Mouse (Mus musculus) embryo, embryonic 10.5 days (tissue): ENCODE measurements around the gene Bcl9.

Source experiments
- DNase-seq: peaks from one replicate; pipeline ENCODE4 v3.0.0-alpha.2; 2015; ENCODE audit warnings: low spot score

Bcl9 gene

DNA sequence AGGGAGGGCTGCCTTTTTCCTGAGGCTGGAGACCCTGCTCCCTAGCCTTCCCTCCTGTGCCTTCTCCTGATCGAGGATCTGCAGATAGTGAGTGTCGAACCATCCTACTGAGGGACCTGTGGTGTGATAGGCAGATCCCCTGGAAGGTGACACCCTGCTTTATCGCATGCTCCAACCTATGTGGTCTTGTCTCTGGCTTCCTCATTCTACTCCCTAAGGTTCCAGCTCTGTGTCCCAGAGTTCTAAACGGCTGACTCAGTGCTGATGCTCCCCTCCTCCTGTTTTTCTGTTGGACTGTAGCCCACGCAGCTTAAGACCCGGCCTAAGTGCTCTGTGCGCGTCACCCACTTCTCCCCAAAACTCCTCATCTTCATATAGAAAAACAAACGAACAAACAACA is 65.9 kb downstream of the Bcl9 start:
- no peak for DNase-seq

DNA sequence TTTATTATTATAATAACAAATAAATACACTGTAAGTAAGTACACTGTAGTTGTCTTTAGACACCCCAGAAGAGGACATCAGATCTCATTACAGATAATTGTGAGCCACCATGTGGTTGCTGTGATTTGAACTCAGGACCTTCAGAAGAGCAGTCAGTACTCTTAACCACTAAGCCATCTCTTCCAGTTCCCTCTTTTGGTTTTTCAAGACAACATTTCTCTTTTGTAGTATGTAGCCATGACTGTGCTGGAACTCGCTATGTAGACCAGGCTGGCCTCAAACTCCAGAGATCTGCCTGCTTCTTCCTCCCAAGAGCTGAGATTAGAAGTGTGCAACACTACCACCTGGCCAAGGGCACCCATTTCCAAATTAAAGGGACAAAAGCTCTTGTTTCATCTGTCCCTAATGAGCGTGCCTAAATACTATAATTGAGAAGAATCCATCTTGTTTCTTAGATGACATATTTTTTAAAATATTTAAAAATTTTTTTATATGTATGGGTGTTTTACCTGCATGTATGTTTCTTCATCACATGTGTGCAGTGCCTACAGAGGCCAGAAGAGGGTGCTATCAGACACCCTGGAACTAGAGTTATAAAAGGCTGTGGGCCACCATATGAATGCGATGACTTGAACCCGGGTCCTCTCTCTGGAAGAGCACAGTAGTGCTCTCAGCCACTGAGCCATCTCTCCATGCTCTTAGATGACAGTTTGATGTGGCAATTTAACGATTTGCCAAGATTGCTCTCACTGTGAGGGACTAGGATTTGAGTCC is 66.9 kb downstream of the Bcl9 start:
- DNase-seq, result no peak

DNA sequence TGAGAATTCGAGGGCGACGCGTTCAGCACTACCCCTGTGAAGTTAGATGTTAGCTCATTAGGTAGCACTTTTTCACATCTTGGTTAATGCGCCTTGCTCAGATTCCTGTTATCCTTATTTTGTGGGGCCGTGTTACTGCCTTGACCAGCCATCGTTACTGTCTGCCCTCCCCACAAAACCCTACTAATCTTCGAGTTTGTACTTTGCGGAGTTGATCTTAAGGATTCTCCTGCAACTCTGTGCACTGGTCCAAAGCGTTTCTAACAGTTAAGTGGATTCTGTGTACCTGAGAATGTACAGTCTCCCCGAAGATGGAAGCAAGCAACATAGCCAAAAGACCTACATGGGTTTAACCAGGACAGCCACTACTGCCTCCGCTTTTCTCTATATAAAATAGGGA is 69.3 kb downstream of the Bcl9 start:
- DNase-seq, result no peak

DNA sequence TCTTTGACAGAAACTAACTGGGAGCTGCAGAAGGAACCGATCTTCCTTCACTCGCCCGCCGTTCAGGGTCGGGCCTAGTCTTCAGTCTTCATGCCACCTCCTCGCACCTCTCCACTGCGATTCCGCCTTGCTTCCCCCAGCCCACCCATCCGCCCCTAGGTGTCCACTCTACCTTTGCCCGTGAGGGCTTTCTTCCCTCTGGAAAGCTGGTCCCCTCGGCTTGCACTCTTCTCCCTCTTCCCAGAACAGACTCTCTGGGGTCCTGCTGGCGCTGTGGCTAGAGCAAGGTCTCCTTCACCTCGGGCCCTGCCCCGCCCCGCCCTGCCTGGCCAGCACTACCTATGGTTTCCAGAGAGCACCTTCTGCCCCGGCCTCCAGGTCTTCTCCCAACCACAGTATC is 69.7 kb downstream of the Bcl9 start:
- DNase-seq, result no peak

DNA sequence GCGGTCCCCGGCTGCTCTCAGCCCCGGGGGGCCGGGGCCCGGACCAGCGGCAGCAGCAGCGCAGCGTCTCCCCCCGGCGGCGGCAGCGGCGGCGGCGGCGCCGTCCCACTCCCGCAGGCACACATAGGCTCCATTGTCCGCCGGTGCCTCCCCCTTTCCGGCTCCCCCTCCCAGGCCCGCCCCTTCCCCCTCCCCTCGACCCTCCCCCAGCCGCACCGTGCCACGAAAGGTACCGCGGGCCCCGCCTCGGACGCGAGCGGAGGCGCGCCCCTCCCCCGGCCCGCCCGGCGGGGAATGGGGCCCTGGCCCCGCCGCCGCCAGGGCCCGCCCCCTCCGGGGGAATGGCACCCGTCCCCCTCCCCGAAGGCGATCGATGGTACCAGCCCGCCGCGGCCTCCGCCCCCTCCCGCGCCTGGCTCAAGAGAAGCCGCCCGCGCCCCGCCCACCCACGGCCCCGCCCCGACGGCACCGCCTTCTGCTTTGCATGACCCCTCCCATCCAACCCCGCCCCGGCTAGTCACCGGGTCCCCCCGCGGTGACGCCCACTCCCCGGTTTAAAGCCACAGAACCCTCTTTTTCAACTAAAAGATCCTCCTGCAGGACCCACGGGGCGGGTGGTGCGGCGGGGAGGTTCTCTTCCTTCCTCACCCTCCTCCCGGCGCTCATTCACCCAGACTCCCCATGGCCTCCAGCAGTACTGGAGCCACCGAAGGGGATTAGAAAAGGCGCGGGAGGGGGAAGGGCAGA is 70.3 kb downstream of the Bcl9 start:
- DNase-seq, result peak; percentile 96

DNA sequence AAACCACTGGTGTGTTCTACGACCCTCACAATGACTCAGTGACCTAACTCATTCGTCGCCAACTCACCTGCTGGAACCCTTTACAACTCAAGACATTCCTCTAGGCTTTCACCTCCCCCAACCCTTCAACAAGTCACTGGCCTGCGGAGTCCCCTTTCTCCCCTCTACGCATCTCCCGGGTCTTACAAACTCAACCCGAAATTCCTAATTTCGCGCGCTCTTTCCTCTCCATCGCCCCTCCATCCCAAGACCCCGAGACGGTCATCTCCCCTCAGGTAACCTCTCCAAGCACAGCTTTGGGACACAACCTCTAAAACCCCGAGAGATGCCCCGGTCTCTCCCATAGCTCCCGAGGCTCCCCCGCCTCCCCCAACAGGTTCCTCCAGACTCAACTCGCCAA is 71.0 kb downstream of the Bcl9 start:
- DNase-seq, result peak; percentile 67

DNA sequence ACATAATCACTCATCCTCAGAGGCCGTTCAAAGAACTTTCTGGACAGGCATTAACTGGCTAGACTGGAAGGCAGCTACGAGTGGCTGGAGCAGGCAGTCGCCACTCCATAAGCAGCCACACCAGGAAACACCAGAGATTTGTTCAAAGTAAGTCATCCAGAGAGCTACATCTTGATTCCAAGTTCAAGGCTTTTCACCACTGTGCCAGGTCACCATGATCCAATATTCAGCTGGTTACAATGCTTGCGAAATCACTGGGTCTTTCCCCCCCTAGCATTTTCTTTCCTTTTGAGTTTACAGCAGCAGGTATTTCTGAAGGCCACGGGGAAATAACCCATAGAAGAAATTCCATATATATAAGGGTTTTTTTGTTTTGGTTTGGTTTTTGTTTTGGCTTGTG is 72.5 kb downstream of the Bcl9 start:
- no peak for DNase-seq

DNA sequence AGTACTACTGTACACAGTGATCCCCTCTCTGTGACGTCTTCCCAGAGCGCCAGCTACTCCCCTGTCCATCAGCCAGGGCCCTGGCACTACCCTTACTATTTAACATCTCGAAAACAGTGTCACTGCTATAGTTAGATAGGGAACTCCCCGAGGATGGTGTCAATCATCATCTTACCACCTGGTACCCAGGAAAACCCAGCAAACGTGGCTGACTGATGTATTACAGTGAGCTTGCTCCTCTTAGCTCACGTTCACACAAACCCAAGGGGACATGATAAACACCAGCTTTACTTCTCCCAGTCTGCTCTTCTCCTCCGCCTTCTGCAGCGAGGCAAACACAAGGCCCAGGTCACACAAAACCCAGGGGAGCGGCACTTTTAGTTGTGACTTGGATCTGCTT is 74.5 kb downstream of the Bcl9 start:
- DNase-seq, result no peak

DNA sequence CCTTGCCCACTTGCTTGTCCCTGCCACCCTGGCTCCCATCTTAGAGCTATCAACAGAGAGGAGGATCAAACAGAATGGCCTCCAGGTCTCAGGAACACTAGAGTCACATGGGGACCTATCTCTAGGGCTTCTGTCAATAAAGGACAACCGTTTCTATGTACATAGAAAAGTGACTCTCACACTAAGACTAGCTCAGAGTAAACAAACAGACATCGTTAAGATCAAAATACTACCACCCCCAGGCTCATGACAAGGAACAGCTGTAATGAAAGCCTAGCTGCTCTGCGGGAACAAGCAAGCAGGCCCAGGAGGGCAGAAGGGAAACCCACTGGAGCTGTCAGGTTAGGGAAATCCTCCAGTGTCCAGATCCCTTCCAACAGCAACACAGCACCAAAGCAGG is 82.2 kb downstream of the Bcl9 start:
- DNase-seq, result no peak

DNA sequence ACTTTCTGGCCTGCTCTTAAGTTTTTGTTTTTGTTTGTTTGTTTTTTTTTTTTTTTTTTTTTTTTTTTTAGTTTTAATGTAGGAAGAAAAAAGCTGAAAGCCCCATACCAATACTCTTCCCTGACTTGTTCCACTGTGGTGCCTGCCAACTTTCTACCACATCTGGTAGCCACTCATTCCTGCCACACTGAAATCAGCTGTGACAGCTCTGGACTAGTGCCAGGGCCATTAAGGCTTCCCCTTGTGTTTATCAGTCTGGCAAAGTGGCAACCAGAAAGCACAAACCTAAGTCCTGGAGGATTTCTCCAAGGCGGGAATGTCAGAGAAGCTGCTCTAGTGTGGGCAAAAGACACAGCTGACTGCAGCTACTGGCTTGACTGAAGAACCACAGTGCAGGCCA is 83.3 kb downstream of the Bcl9 start:
- no peak for DNase-seq

DNA sequence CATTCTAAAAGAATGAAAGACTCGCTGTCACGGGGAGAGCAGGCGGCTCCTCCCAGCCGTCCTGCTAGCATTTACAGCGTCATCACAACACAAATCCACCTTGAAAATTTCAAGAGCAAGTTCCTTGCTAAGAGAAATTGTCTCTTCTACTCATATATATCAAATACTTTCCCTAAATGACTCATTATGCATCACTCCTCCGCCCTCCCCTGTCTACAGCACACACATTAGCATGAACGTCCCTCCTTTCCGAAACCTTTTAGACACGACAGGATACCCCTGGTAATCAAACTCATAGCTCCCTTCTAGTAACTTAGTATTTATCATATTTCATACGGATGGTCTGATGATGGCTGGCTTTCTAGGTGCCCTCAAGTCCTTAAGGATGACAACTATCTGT is 83.8 kb downstream of the Bcl9 start:
- no peak for DNase-seq

DNA sequence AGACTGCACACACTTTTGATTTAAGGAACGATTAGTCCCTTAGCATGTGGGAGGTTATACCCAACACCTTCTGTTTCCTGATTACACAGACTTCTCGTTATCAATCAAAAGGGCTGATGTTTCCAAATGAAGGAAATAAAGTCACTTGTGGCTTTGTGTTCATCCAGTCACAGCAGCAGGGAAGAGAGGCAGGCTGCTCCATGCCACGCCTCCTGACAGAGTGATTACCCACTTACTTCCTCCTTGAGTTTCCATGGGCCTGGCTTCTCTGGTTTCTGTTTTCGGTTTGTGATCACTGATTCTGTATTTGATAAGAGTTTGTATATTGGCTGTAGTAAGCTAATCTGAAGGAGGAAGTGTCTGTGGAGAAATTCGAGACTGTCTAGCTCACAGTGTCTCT is 86.5 kb downstream of the Bcl9 start:
- DNase-seq, result no peak

DNA sequence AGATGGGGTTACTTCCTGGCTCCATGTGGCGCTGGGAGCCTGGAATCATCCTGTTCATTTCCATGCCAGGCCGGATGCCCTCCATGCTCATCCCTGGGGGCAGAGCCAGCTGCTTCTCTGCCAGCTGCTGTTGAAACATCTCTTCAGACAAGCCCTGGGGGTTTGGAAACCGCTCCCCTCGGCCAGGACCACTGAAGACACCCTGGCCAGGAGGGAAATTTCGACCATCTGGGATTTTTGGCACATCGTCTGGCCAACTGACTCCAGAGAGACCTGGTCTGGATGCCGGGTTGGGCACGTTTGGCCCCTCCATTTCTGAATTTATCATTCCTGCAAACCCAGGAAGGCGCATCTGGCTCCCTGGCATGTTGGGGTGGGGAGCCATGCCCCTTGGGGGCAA is 88.4 kb downstream of the Bcl9 start:
- no peak for DNase-seq

DNA sequence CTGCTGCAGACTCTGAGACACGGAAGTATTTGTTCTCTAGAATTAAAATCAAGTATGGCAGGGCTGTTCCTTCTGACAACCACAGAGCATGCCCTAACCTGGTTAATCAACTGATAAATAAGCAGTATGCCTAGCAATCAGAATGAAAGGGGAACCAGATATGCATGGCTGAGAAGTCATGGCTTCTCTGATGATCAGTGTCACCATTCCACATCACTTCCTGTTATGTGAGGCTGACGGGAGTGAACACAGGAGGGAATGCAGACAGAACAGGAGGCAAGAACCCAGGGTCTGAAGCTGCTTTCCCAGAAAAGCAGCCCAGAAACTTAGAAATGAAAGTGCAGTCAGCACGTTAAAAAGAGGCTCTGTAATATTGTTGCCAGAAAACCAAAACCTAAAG is 91.2 kb downstream of the Bcl9 start:
- DNase-seq, result no peak

DNA sequence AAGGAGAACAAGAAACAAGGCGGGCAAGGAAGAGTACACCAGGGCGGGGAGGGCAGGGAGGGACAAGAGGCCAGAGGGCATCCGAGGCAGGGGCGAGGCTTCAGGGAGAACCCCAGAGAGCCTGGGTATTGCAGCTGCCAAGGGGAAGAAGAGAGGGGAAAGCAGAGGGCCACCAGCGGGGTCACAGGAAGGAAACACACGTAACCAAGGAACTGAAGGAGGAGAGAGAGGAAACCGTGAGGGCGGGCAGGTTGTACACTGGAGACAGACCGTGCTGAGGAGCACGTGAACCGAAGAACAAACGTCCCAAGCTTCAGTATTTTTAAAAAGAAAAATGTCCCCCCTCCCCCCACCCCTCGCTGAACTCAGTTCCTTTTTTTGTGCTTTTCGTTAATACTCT is 93.8 kb downstream of the Bcl9 start:
- no peak for DNase-seq

DNA sequence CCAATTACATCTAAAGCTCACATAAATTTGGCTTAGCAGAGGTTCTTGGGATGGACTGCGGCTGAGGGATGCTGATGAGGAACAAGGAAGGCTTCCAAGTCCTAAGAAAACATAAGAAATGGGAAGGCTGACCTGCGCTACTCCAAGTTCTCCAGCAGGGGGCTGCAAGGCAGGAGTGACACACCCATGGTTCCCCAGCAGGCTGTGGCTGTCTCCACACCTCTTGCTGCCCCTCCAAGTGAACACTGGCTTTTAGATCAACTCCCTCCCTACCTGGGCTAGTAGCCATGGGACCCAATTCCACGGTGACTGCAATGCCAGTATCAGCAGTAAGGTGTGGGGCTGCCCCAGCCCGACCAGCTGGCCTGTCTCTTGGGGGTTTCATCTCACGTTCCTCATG is 95.8 kb downstream of the Bcl9 start:
- DNase-seq, result peak; percentile 87

DNA sequence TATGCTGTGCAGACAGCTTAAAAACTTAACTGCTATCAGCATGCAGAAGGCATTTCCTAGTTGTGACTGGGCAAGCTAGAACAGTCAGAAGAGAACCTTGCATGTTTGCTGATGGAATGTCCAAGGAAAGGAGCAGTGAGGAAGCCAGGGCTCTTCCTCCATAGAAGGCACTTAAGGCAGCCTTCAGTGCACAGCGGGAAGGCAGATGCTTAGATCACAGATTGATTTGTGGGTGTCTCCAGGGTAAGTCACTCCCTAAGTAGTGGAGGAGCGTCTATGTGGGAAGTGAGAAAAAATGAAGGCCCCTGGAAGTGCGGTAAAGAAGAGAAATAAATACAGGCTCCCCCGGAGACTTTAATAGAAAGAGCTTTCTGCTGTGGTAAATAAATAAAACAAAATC is 98.5 kb downstream of the Bcl9 start:
- no peak for DNase-seq

DNA sequence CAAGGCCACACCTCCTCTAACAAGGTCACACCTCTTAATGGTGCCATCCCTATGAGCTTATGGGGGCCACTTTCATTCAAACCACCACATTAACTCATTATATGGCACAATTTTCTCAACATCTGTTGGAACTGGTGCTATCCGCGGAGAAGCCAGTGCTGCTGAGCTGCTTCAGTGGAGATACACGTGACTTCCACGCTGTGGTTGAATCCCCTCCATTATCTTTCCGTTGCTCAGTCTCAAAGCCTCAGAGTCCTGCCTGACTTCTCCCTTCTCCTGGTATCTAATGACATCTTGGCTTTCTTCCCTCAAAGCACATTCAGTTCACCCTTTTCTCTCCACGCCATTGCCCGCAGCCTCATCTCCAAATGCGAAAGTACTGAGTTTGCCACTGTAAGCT is 101.1 kb downstream of the Bcl9 start:
- no peak for DNase-seq

DNA sequence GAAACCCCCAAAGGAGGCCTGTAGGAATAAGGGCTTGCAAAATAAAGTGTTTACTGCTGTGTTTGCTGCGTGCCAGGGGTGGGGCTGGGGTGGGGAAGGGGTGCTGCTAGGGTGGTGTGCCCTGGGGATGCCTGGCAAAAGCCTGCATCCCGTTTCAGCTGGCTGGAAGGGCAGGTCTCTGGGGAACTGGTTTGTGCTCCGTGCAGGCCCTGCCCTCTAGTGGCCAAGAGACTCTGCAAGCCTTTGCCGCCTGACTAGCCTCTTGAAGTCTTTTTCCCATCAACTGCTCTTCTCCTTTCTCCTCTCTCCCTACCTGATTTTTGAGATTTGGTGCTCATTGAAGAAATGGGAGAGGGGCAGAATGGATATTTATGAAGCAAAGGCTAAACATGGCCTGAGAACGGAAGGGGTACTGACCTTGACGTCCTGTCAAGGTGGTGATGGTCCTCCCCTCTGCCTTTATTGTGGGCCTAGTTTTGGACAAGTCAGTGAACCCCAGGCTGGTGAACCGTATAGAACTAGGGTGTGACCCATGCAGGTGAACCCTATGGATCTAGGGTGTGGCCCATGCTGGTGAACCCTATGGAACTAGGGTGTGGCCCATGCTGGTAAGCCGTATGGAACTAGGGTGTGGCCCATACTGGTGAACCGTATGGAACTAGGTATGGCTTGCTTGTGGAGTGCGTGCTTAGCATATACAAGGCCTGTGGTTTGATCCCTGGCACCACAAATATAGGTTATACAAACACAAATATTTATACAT is 112.4 kb downstream of the Bcl9 start:
- DNase-seq, result peak; percentile 86

DNA sequence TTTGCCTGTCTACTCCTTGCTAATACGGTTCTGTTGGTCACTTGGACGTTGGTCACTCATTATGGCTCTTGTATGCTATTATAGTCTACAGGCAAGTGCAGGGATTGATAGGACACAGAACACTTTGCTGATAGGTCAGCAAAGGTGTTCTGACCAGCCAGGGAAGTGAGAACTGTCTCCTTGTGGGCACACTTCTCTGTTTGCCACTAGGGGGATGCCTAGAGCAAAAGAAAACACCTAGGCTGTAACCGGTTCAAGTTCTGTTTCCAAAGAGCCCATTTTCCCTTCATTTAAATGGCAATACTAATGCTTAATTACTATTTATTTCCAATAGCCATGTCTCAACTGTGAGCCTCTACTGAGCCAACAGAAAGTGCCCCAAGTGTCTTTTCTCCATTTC is 113.9 kb downstream of the Bcl9 start:
- peak; percentile 30 for DNase-seq

DNA sequence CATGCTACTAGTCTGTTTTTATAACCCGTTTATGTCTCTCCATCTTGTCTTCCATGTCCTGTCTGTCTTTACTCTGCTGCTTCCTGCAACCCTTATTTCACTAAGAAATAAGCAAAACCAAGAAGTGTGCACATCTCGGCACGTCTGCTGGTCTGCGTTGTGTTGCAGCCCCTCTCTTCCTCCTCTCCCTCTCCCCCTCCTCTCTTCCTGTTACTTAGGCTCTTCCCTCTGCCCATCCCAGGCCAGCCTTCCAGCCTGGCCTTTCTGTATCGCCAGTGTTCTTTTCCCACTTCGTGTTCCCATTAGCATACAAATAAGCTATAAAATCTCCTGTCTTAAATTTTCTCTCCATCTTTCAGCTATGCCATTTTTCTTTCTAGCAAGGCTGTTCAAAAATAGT is 117.2 kb downstream of the Bcl9 start:
- DNase-seq, result no peak

DNA sequence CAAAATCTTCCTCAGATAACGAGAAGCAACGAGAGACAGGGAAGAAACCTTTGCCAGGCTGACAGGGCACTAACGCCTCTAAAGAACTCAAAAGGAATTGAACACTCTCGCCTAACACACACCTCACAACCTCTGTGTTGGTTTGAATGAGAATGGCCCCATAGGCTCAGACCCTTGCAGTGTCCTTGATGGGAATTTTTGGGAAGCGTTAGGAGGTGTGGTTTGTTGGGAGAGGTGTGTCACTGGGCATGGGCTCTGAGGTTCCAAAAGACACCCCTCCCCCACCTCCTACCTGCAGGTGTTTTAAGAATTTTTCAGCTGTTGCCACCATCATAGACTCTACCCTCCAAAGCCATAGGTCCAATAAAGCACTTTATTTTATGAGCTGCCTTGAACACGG is 118.8 kb downstream of the Bcl9 start:
- no peak for DNase-seq

DNA sequence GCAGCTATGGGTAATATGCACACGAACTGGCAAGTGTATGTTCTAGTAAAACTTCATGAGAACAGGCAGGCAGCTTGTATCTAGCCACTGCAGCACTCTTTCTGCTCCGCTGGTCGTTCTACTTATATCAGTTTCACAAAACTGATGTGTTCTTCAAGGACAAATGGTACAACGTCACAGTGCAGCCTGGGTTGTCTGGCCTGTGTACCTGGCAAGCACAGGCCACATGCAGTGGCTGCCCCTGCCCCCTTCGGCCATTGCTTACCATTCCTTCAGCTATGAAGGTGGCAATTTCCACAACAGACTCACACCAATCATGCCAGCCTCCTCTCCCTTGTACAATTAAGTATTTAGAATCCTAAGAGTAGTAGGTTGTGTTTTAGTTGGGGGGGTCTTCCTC is 125.1 kb downstream of the Bcl9 start:
- DNase-seq, result no peak
